Mouse (Mus musculus) liver, embryonic 11.5 days (tissue): Measurements from ENCODE around the gene Nsl1. TPM values are rescaled to one million over a fixed set of nuclear protein-coding genes. Genes with fewer than 3 reads are reported as not detected.

ENCODE experiments used
- ATAC-seq: fragments of 200-750 bp; cut with Nextera tagmentation; replicated peaks from 2 replicates; pipeline ENCODE4 v1.8.0; 2017; ENCODE audit warnings: moderate number of reproducible peaks, mild to moderate bottlenecking, moderate TSS enrichment, moderate library complexity; ENCODE audit not compliant: low FRiP score
- DNase-seq: peaks from one replicate; pipeline ENCODE4 v3.0.0-alpha.2; 2017; ENCODE audit warnings: low spot score
- H3K27ac ChIP-seq: fragments of 300-500 bp; sonication (generic); 2 replicates; pipeline ENCODE4 v1.5.1; 2014; ENCODE audit warnings: mild to moderate bottlenecking, low read depth, low read length, control low read depth
- H3K27me3 ChIP-seq: fragments of 300-500 bp; sonication (generic); replicated peaks from 2 replicates; pipeline ENCODE4 v1.6.1; 2014; ENCODE audit warnings: low read length, mixed read lengths; ENCODE audit not compliant: control insufficient read depth, insufficient read depth
- H3K36me3 ChIP-seq: fragments of 300-500 bp; sonication (generic); 2 replicates; pipeline ENCODE4 v1.6.1; 2014; ENCODE audit warnings: mild to moderate bottlenecking, low read length, moderate library complexity, mixed read lengths; ENCODE audit not compliant: control insufficient read depth, insufficient read depth
- H3K4me1 ChIP-seq: fragments of 300-500 bp; sonication (generic); replicated peaks from 2 replicates; pipeline ENCODE4 v1.6.1; 2014; ENCODE audit warnings: low read length, mixed read lengths; ENCODE audit not compliant: control insufficient read depth, insufficient read depth
- H3K4me2 ChIP-seq: fragments of 300-500 bp; sonication (generic); 2 replicates; pipeline ENCODE4 v1.6.1; 2014; ENCODE audit warnings: mild to moderate bottlenecking, control low read depth, moderate library complexity
- H3K4me3 ChIP-seq: fragments of 300-500 bp; sonication (generic); 2 replicates; pipeline ENCODE4 v1.5.1; 2014; ENCODE audit warnings: low read depth, low read length, control low read depth
- H3K9ac ChIP-seq: fragments of 300-500 bp; sonication (generic); 2 replicates; pipeline ENCODE4 v1.6.1; 2014; ENCODE audit warnings: low read depth, low read length, control low read depth
- H3K9me3 ChIP-seq: fragments of 300-500 bp; sonication (generic); 2 replicates; pipeline ENCODE4 v1.6.1; 2016; ENCODE audit warnings: low read length, inconsistent platforms, mixed read lengths; ENCODE audit not compliant: control insufficient read depth
- WGBS: fragments of 180-500 bp; shearing (Covaris S2); extraction: QIAGEN DNeasy Blood & Tissue Kit; methylation state at CpG from one replicate; pipeline ENCODE4 v1.1.7; 2014; 5-methylcytosine and 5-hydroxymethylcytosine counted together
- polyA plus RNA-seq: library from polyadenylated mRNA; unstranded; fragments of >200 nt; fragmentation: Nextera tagmentation; extraction: Ambion mirVana; gene quantifications from 2 replicates; pipeline ENCODE4 v1.2.1, GENCODE M21; 2014

Nsl1 gene
- polyA plus RNA-seq, 1 experiment from 2014 or later: 30.7 TPM

GRCm38 (mm10) chr1:191063700-191064099 lies 888 bp downstream of the Nsl1 start:
- Histone ChIP-seq H3K9me3 (no peaks in the 10 kb centered on the region), H3K9ac (peak overlapping the region; percentile 90), H3K4me1 (peaks cover 12% of the 10 kb centered on the region), H3K4me2 (peak overlapping the region; percentile 73), H3K27me3 (no peaks in the 10 kb centered on the region), H3K36me3 (peaks cover 14% of the 10 kb centered on the region), H3K27ac (no peak overlapping the region), H3K4me3 (peak overlapping the region; percentile 86)
- DNase-seq (no peak), ATAC-seq (no peak)
- 48% methylated on average over 9 of the region's 9 CpGs for WGBS

- Histone ChIP-seq H3K4me2 (peak overlapping the region; percentile 35), H3K9ac (no peak overlapping the region)
- no peak for ATAC-seq
These were observed 1.7 kb downstream of the Nsl1 start for GRCm38 (mm10) chr1:191064535-191064934.

GRCm38 (mm10) chr1:191065188-191065587 lies 2.4 kb downstream of the Nsl1 start:
- Histone ChIP-seq H3K4me1 (peaks cover 12% of the 10 kb centered on the region), H3K4me3 (no peak overlapping the region), H3K27me3 (no peaks in the 10 kb centered on the region), H3K9me3 (no peaks in the 10 kb centered on the region), H3K27ac (no peak overlapping the region), H3K4me2 (peak overlapping the region; percentile 35), H3K36me3 (peaks cover 26% of the 10 kb centered on the region), H3K9ac (no peak overlapping the region)
- 73% methylated on average over 4 of the region's 4 CpGs for WGBS
- ATAC-seq: 0 out of 2 replicates have a peak, but pooled peaks have one; percentile 34
- no peak for DNase-seq

More at GRCm38 (mm10) chr1:191064535-191064934, 1.7 kb downstream of the Nsl1 start:
- DNase-seq: no peak
- H3K27ac ChIP-seq: no peak overlapping the region
- 84% methylated on average over 2 of the region's 2 CpGs for WGBS
- H3K4me3 ChIP-seq: no peak overlapping the region
- H3K4me1 ChIP-seq: peaks cover 12% of the 10 kb centered on the region
- H3K36me3 ChIP-seq: peaks cover 20% of the 10 kb centered on the region
- no peaks in the 10 kb centered on the region for H3K27me3 ChIP-seq
- H3K9me3 ChIP-seq: no peaks in the 10 kb centered on the region

GRCm38 (mm10) chr1:191068377-191068776 lies 5.6 kb downstream of the Nsl1 start:
- ATAC-seq: no peak
- Histone ChIP-seq H3K27me3 (no peaks in the 10 kb centered on the region), H3K4me3 (no peak overlapping the region), H3K4me1 (peaks cover 10% of the 10 kb centered on the region), H3K4me2 (no peak overlapping the region), H3K9ac (no peak overlapping the region), H3K36me3 (peaks cover 49% of the 10 kb centered on the region), H3K27ac (no peak overlapping the region), H3K9me3 (no peaks in the 10 kb centered on the region)
- no peak for DNase-seq
- WGBS: 78% methylated on average over 5 of the region's 5 CpGs

- Histone ChIP-seq H3K9me3 (no peaks in the 10 kb centered on the region), H3K9ac (no peak overlapping the region), H3K27ac (no peak overlapping the region), H3K4me2 (no peak overlapping the region), H3K36me3 (peaks cover 51% of the 10 kb centered on the region), H3K27me3 (no peaks in the 10 kb centered on the region), H3K4me1 (no peaks in the 10 kb centered on the region), H3K4me3 (no peak overlapping the region)
- DNase-seq (no peak), ATAC-seq (no peak)
- 85% methylated on average over 4 of the region's 4 CpGs for WGBS
These were observed 7.4 kb downstream of the Nsl1 start for GRCm38 (mm10) chr1:191070259-191070658.

- no peak for ATAC-seq
- Histone ChIP-seq H3K27ac (no peak overlapping the region), H3K4me2 (no peak overlapping the region), H3K36me3 (peaks cover 48% of the 10 kb centered on the region), H3K9me3 (no peaks in the 10 kb centered on the region), H3K27me3 (no peaks in the 10 kb centered on the region), H3K4me1 (no peaks in the 10 kb centered on the region), H3K9ac (no peak overlapping the region), H3K4me3 (no peak overlapping the region)
- 83% methylated on average over 6 of the region's 6 CpGs for WGBS
- DNase-seq: no peak
These were observed 8.8 kb downstream of the Nsl1 start for GRCm38 (mm10) chr1:191071613-191072012.

- WGBS: 88% methylated on average over 16 of the region's 16 CpGs
- no peaks in the 10 kb centered on the region for H3K9me3 ChIP-seq
These were observed 9.6 kb downstream of the Nsl1 start for GRCm38 (mm10) chr1:191072329-191072913.

GRCm38 (mm10) chr1:191073001-191073400 lies 10.2 kb downstream of the Nsl1 start:
- ATAC-seq (no peak), DNase-seq (no peak)
- Histone ChIP-seq H3K36me3 (peaks cover 60% of the 10 kb centered on the region), H3K27ac (no peak overlapping the region), H3K27me3 (no peaks in the 10 kb centered on the region), H3K4me2 (no peak overlapping the region), H3K4me1 (no peaks in the 10 kb centered on the region), H3K9me3 (no peaks in the 10 kb centered on the region), H3K4me3 (no peak overlapping the region), H3K9ac (no peak overlapping the region)
- WGBS: 82% methylated on average over 6 of the region's 6 CpGs

More at GRCm38 (mm10) chr1:191072329-191072913, 9.6 kb downstream of the Nsl1 start:
- Histone ChIP-seq H3K27me3 (no peaks in the 10 kb centered on the region), H3K4me2 (no peak overlapping the region), H3K4me1 (no peaks in the 10 kb centered on the region), H3K36me3 (peaks cover 54% of the 10 kb centered on the region), H3K27ac (no peak overlapping the region), H3K9ac (no peak overlapping the region), H3K4me3 (no peak overlapping the region)
- no peak for ATAC-seq
- DNase-seq: no peak

- Histone ChIP-seq H3K9me3 (no peaks in the 10 kb centered on the region), H3K4me2 (no peak overlapping the region), H3K4me1 (no peaks in the 10 kb centered on the region), H3K27ac (no peak overlapping the region), H3K4me3 (no peak overlapping the region), H3K36me3 (peaks cover 59% of the 10 kb centered on the region), H3K27me3 (no peaks in the 10 kb centered on the region), H3K9ac (no peak overlapping the region)
- 77% methylated on average over 4 of the region's 4 CpGs for WGBS
- ATAC-seq: no peak
- DNase-seq: no peak
These were observed 10.7 kb downstream of the Nsl1 start for GRCm38 (mm10) chr1:191073486-191073885.
